In the genomic region with DNA sequence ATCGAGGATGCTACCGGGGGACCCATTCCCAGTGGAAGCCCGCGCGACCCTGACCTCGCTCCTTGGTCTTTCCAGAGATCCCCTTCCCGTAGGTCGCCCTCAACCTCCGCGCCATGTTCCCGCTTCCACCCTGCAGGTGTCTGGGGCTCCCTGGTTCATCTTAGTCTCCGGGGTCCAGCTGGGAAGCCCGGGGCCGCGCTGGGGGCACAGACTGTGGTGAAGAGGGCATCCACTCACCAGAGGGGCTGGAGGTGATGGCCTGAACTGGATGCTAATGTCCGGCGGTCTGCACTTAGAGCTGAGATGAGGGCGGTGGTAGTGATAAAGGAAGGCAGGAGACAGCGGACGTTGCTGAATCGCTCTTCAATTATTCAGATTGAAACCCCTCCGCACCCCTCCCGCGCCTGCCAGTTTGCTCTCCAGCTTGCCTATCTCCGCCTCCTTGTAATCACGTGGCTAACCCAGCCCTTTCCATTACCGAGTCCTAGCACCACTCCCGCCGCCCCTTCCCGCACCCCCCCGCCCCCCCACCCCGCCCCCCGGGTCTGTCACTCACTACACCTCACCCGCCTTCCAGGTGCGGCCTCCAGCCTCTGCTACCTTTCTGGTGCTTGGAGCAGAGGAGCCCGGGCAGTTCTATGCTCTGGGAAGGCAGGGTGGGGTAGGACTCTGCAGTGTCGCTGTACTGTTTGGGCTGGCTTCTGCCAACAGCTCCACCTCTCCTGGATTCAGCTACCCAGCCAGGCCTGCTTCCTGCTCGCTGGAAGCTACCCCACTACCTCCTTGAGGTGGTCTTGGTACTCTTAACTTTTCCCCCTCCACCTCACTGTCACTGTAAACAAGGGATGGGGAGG, we compare ENCODE assay signal across 8 mouse cellular contexts. TPM values are rescaled to one million over a fixed set of nuclear protein-coding genes. Genes with fewer than 3 reads are reported as not detected.
A peak's percentile ranks its signal among the peaks of the same experiment; 100 is the strongest.
DNase-seq lines count a peak whose midpoint lies in the region; ATAC-seq and TF ChIP-seq lines count a peak whose summit lies in the region.

A gene (minus strand): TSS at position 445 of the 854 bp plus-strand sequence.

- no peak for DNase-seq in heart, adult 2 months
- peak; percentile 89 to 92 for DNase-seq in cerebellum, postnatal 14 days
- peak; percentile 56 to 57 for DNase-seq in frontal cortex, postnatal 25 days (ENCODE audit: low spot score in 2 of 2)
- DNase-seq in left cerebral cortex, postnatal 36 days (ENCODE audit: low spot score in 2 of 2) = peak; percentile 75 to 78
- DNase-seq in right cerebral cortex, postnatal 10 days (ENCODE audit: low spot score in 2 of 2) = peak; percentile 90 to 93
- DNase-seq in lung, adult 18-20 months = no peak

- no peaks in the 10 kb centered on the region for H3K36me3 ChIP-seq in heart, embryonic 15.5 days
- H3K36me3 ChIP-seq in heart, adult 2 months (ENCODE audit: control insufficient read depth, insufficient read depth, low read length) = no peaks in the 10 kb centered on the region

- H3K9me3 ChIP-seq in heart, embryonic 15.5 days (replicated peaks) = no peaks in the 10 kb centered on the region

- peaks cover 5% of the 10 kb centered on the region; the same call in 1 of the 2 replicates for H3K4me1 ChIP-seq in heart, embryonic 15.5 days (replicated peaks)
- no peaks in the 10 kb centered on the region for H3K4me1 ChIP-seq in heart, adult 2 months (ENCODE audit: control insufficient read depth, insufficient read depth, low read length)

- 2% methylated on average over 35 of the region's 38 CpGs for WGBS in heart, embryonic 15.5 days
- 1% methylated on average over 34 of the region's 38 CpGs for WGBS in heart, adult 2 months

- H3K4me3 ChIP-seq in heart, embryonic 15.5 days = peak within 1 kb of the TSS; percentile 17
- no peak within 1 kb of the TSS for H3K4me3 ChIP-seq in heart, adult 2 months

- TF ChIP-seq CTCF in heart, adult 2 months (IDR thresholded peaks at IDR 0.05) = no peak

- H3K27me3 ChIP-seq in heart, embryonic 15.5 days = peaks cover 36% of the 10 kb centered on the region
- H3K27me3 ChIP-seq in heart, adult 2 months (ENCODE audit: control insufficient read depth, insufficient read depth, low read length) = peaks cover 6% of the 10 kb centered on the region

- no peak; the same call in 1 of the 2 replicates for ATAC-seq in heart, embryonic 15.5 days (replicated peaks; ENCODE audit: insufficient number of reproducible peaks, insufficient read depth, low FRiP score, low read depth)
- no peak for ATAC-seq in inflammation-experienced regulatory T-cells, adult 6 months

- TF ChIP-seq EP300 in heart, adult 2 months (IDR thresholded peaks at IDR 0.05; ENCODE audit: insufficient read depth, low read depth, low read length) = no peak

- no peak within 1 kb of the TSS for H3K9ac ChIP-seq in heart, embryonic 15.5 days
- H3K9ac ChIP-seq in heart, adult 2 months (ENCODE audit: low read depth, low read length) = no peak within 1 kb of the TSS

- TF ChIP-seq POLR2A in heart, adult 2 months (IDR thresholded peaks at IDR 0.05; ENCODE audit: insufficient read depth, low read depth, low read length) = no peak

- H3K4me2 ChIP-seq in heart, embryonic 15.5 days = peak within 1 kb of the TSS; percentile 29

- H3K79me2 ChIP-seq in heart, adult 2 months (replicated peaks; ENCODE audit: control insufficient read depth, insufficient read depth, low read length) = no peaks in the 10 kb centered on the region

- intact Hi-C loops in heart, adult 2 months (cut with DNase I) = no loop called here
- intact Hi-C loops in left cerebral cortex, postnatal 36 days (cut with DNase I) = loop anchor here (5.0 to 10.0 kb wide), 2 partner anchors 38 to 155 kb away; no protein-coding TSS in a partner anchor

- no peak within 1 kb of the TSS for H3K27ac ChIP-seq in heart, embryonic 15.5 days
- no peak within 1 kb of the TSS for H3K27ac ChIP-seq in heart, adult 2 months

RNA-seq across cellular contexts. Expression of the gene that starts here (rescaled TPM):
- polyA plus RNA-seq in heart, embryonic 15.5 days (2015; fragmentation: Nextera tagmentation; extraction: Ambion mirVana) = 0.23 and 0.41 TPM in 2 replicates
- total RNA-seq in heart, adult 2 months (2021) = under 1 TPM; 0.03 to 0.14 TPM
- polyA plus RNA-seq in heart, adult 2 months (2012; rRNA removed) = 0.12 and 0.15 TPM in 2 replicates
- total RNA-seq in left cerebral cortex, postnatal 36 days (2021) = 10 to 100 TPM; 47.9 to 61.0 TPM
- under 1 TPM in 1 of 3 experiments, not detected in 2; 0.04 TPM for polyA plus RNA-seq in inflammation-experienced regulatory T-cells, adult 6 months (2017; shearing (Covaris generic))

Comparison
In these comparisons a context has a peak if more than half of its experiments do, and no peak if none do; other contexts are left out.
1. RNA of the gene that starts here (total RNA-seq): 47.9 to 61.0 TPM in left cerebral cortex, postnatal 36 days; 0.03 to 0.14 TPM in heart, adult 2 months; every median in the first group is over 10 times any median in the second.
2. DNase-seq: peak in cerebellum, postnatal 14 days (2 of 2), frontal cortex, postnatal 25 days (2 of 2), left cerebral cortex, postnatal 36 days (2 of 2) and right cerebral cortex, postnatal 10 days (2 of 2); none in heart, adult 2 months (0 of 2) and lung, adult 18-20 months (0 of 2).